In genomic region chr19:4905979-4906794, GRCm38 (mm10) we compare ENCODE assay signal across 8 mouse cellular contexts. TPM values are rescaled to one million over a fixed set of nuclear protein-coding genes. Genes with fewer than 3 reads are reported as not detected.
DNase-seq lines count a peak whose midpoint lies in the region; ATAC-seq and TF ChIP-seq lines count a peak whose summit lies in the region.

TSS of gene Bbs1 (minus strand) at chr19:4906628.

- H3K27ac ChIP-seq in embryonic fibroblast, embryonic 13.5 days (ENCODE audit: insufficient read depth, low read length), result no peak within 1 kb of the TSS
- H3K27ac ChIP-seq in heart, embryonic 10.5 days, result peak within 1 kb of the TSS; percentile 67; the same call in 1 of the 2 replicates
- H3K27ac ChIP-seq in kidney, embryonic 14.5 days (ENCODE audit: low read depth, low read length), result no peak within 1 kb of the TSS
- H3K27ac ChIP-seq in limb, embryonic 15.5 days, result no peak within 1 kb of the TSS
- peak within 1 kb of the TSS; percentile 78 for H3K27ac ChIP-seq in midbrain, postnatal 0 days (ENCODE audit: low read depth, low read length)

- H3K9me3 ChIP-seq in heart, embryonic 10.5 days, result no peaks in the 10 kb centered on the region
- no peaks in the 10 kb centered on the region for H3K9me3 ChIP-seq in kidney, embryonic 14.5 days (ENCODE audit: control insufficient read depth, low read length)
- H3K9me3 ChIP-seq in limb, embryonic 15.5 days, result no peaks in the 10 kb centered on the region
- H3K9me3 ChIP-seq in midbrain, postnatal 0 days (ENCODE audit: low read length), result no peaks in the 10 kb centered on the region

- H3K27me3 ChIP-seq in heart, embryonic 10.5 days (ENCODE audit: insufficient read depth, poor library complexity, severe bottlenecking), result no peaks in the 10 kb centered on the region
- no peaks in the 10 kb centered on the region for H3K27me3 ChIP-seq in kidney, embryonic 14.5 days (ENCODE audit: control insufficient read depth, insufficient read depth, low read length)
- no peaks in the 10 kb centered on the region for H3K27me3 ChIP-seq in limb, embryonic 15.5 days
- no peaks in the 10 kb centered on the region for H3K27me3 ChIP-seq in midbrain, postnatal 0 days (ENCODE audit: insufficient read depth, low read length)

- peak within 1 kb of the TSS; percentile 93 for H3K4me3 ChIP-seq in embryonic fibroblast, embryonic 13.5 days (ENCODE audit: insufficient read depth, low read length)
- H3K4me3 ChIP-seq in heart, embryonic 10.5 days, result peak within 1 kb of the TSS; percentile 75
- H3K4me3 ChIP-seq in kidney, embryonic 14.5 days (ENCODE audit: low read length), result peak within 1 kb of the TSS; percentile 56
- peak within 1 kb of the TSS; percentile 64 for H3K4me3 ChIP-seq in limb, embryonic 15.5 days
- peak within 1 kb of the TSS; percentile 68 for H3K4me3 ChIP-seq in midbrain, postnatal 0 days (ENCODE audit: low read depth, low read length)

- WGBS in heart, embryonic 10.5 days, result 10% methylated on average over 31 of the region's 31 CpGs
- WGBS in kidney, embryonic 14.5 days, result 7% methylated on average over 31 of the region's 31 CpGs
- 7% methylated on average over 31 of the region's 31 CpGs for WGBS in limb, embryonic 15.5 days
- WGBS in midbrain, postnatal 0 days, result 7% methylated on average over 31 of the region's 31 CpGs

- H3K4me2 ChIP-seq in kidney, embryonic 14.5 days (replicated peaks; ENCODE audit: low read depth, low read length), result peak within 1 kb of the TSS; percentile 53
- peak within 1 kb of the TSS; percentile 69 for H3K4me2 ChIP-seq in limb, embryonic 15.5 days
- H3K4me2 ChIP-seq in midbrain, postnatal 0 days (ENCODE audit: low read depth, low read length, poor library complexity, severe bottlenecking), result peak within 1 kb of the TSS; percentile 69

- ATAC-seq in kidney, embryonic 14.5 days (ENCODE audit: low FRiP score, low TSS enrichment), result peak; percentile 59; the same call in 1 of the 2 replicates
- ATAC-seq in limb, embryonic 15.5 days (ENCODE audit: insufficient number of reproducible peaks, low FRiP score, low TSS enrichment, low read depth), result no peak
- ATAC-seq in midbrain, postnatal 0 days (ENCODE audit: low FRiP score), result peak; percentile 81

- H3K4me1 ChIP-seq in embryonic fibroblast, embryonic 13.5 days (ENCODE audit: control insufficient read depth, insufficient read depth, low read length), result no peaks in the 10 kb centered on the region
- H3K4me1 ChIP-seq in heart, embryonic 10.5 days, result 0 out of 2 replicates have a peak, but pooled peaks cover 3% of the 10 kb centered on the region
- peaks cover 6% of the 10 kb centered on the region; the same call in 1 of the 2 replicates for H3K4me1 ChIP-seq in kidney, embryonic 14.5 days (ENCODE audit: control insufficient read depth, insufficient read depth, low read length)
- peaks cover 6% of the 10 kb centered on the region for H3K4me1 ChIP-seq in limb, embryonic 15.5 days
- H3K4me1 ChIP-seq in midbrain, postnatal 0 days (ENCODE audit: insufficient read depth, low read length), result no peaks in the 10 kb centered on the region

- peak within 1 kb of the TSS; percentile 48 for H3K9ac ChIP-seq in kidney, embryonic 14.5 days (ENCODE audit: low read depth, low read length)
- H3K9ac ChIP-seq in limb, embryonic 15.5 days, result 0 out of 2 replicates have a peak within 1 kb of the TSS, but pooled peaks have one; percentile 38
- peak within 1 kb of the TSS; percentile 62 for H3K9ac ChIP-seq in midbrain, postnatal 0 days (replicated peaks; ENCODE audit: low read length, poor library complexity, severe bottlenecking)

- peak; percentile 81 to 82 for DNase-seq in B cell, adult 2 months
- DNase-seq in brain, adult 2 months (ENCODE audit: low read depth, low spot score), result peak; percentile 92
- DNase-seq in heart, embryonic 10.5 days (ENCODE audit: low spot score), result peak; percentile 86
- DNase-seq in midbrain, postnatal 0 days (ENCODE audit: low spot score), result peak; percentile 89
- DNase-seq in spleen, postnatal 10 days (ENCODE audit: low spot score in 2 of 2), result peak; percentile 76 to 87

- peaks cover 44% of the 10 kb centered on the region for H3K36me3 ChIP-seq in heart, embryonic 10.5 days
- peaks cover 38% of the 10 kb centered on the region for H3K36me3 ChIP-seq in kidney, embryonic 14.5 days (ENCODE audit: control insufficient read depth, insufficient read depth, low read length)
- H3K36me3 ChIP-seq in limb, embryonic 15.5 days, result peaks cover 42% of the 10 kb centered on the region
- peaks cover 41% of the 10 kb centered on the region for H3K36me3 ChIP-seq in midbrain, postnatal 0 days (ENCODE audit: insufficient read depth, low read length)

- no peak for TF ChIP-seq CTCF in embryonic fibroblast, embryonic 13.5 days (IDR thresholded peaks at IDR 0.05; ENCODE audit: borderline replicate concordance, insufficient read depth, low read length)
- no peak for TF ChIP-seq CTCF in midbrain, postnatal 0 days (IDR thresholded peaks at IDR 0.05)

- TF ChIP-seq POLR2A in embryonic fibroblast, embryonic 13.5 days (IDR thresholded peaks at IDR 0.05; ENCODE audit: low read depth, low read length), result peak; percentile 26; the same call in 1 of the 2 replicates

RNA-seq across cellular contexts. Expression of gene Bbs1, which starts in this region (rescaled TPM):
- polyA plus RNA-seq in embryonic fibroblast, embryonic 13.5 days (2011; ENCODE audit: insufficient read length, low read depth, missing spikeins), result 1.7 and 4.0 TPM in 2 replicates
- polyA plus RNA-seq in heart, embryonic 10.5 days (2016; fragmentation: Nextera tagmentation; extraction: Ambion mirVana), result 3.1 and 3.2 TPM in 2 replicates
- 6.3 and 6.8 TPM in 2 replicates for polyA plus RNA-seq in kidney, embryonic 14.5 days (2014; fragmentation: Nextera tagmentation; extraction: Ambion mirVana)
- polyA plus RNA-seq in limb, embryonic 15.5 days (2015; fragmentation: Nextera tagmentation; extraction: Ambion mirVana), result 3.0 and 3.3 TPM in 2 replicates
- 31.8 and 40.6 TPM in 2 replicates for total RNA-seq in midbrain, postnatal 0 days (2014; rRNA removed)
- 9.0 and 10.2 TPM in 2 replicates for polyA plus RNA-seq in midbrain, postnatal 0 days (2015; fragmentation: Nextera tagmentation; extraction: Ambion mirVana)

Comparison
In these comparisons a context has a peak if more than half of its experiments do, and no peak if none do; other contexts are left out.
1. H3K27ac ChIP-seq: peak in heart, embryonic 10.5 days (single experiment) and midbrain, postnatal 0 days (single experiment); none in embryonic fibroblast, embryonic 13.5 days (single experiment), kidney, embryonic 14.5 days (single experiment) and limb, embryonic 15.5 days (single experiment).
2. Peak in every context shown above with its lines, with median percentiles within 50 percentile points of each other: DNase-seq, H3K4me3 ChIP-seq, H3K4me2 ChIP-seq and H3K9ac ChIP-seq.